Mouse (Mus musculus): ENCODE measurements around the gene Gucy2g.
"Not testable (repeated sequence)": the region's sequence is repeated elsewhere in the genome, so short reads cannot be mapped to it uniquely, and the experiment has no call there.

Gucy2g gene

DNA sequence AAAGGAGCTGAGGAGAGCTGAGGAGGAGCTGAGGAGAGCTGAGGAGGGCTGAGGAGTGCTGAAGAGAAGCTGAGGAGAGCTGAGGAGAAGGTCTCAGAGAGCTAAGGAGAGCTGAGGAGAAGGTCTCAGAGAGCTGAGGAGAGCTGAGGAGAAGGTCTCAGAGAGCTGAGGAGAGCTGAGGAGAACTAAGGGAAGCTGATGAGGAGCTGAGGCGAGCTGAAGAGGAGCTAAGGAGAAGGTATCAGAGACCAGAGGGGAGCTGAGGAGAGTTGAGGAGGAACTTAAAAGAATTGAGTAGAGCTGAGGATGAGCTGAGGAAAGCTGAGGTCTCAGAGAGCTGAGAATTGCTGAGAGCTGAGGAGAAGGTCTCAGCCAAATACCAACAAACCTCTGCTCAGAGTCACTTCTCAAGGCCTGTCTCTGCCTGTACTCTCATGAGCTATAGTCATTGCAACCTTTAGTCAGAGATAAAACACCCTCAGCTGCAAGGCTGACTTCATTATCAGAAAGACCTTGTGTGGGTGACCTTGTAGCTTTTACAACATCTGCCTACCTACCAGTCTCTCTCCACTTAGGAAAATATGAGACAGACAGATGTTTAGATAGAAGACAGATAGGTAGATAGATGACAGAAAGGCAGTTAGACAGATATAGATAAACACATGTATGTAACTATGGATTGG is 75.7 kb downstream of the Gucy2g start:
- DNase-seq (ENCODE audit: low read depth, low spot score), result no peak

DNA sequence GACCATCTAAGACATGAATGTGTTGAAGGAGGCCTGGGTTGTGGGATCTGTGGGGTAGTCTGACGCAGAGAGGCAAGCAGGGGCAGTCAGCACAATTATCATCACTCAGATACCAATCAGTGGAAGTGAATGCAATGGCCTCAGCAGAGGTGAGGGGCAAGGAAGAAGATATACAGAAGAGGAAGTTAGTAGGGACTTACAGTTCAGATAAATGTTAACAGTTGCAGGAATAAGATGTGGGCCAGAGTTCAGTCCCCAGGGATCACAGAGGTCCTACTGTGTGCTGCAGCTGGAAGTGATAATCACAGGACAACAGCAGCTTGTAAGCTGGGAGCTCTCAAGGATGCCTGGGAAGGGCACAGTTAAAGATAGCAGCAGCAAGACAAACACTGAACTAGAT is 76.9 kb downstream of the Gucy2g start:
- DNase-seq (ENCODE audit: low read depth, low spot score), result no peak

GRCm38 (mm10) chr19:55162271-55162670 is 78.8 kb downstream of the Gucy2g start:
- DNase-seq (ENCODE audit: low read depth, low spot score), result no peak

- DNase-seq (ENCODE audit: low read depth, low spot score), result no peak
Observed at GRCm38 (mm10) chr19:55159826-55160225, 81.2 kb downstream of the Gucy2g start.

- no peak for DNase-seq (ENCODE audit: low read depth, low spot score)
Observed at GRCm38 (mm10) chr19:55158606-55159005, 82.4 kb downstream of the Gucy2g start.

DNA sequence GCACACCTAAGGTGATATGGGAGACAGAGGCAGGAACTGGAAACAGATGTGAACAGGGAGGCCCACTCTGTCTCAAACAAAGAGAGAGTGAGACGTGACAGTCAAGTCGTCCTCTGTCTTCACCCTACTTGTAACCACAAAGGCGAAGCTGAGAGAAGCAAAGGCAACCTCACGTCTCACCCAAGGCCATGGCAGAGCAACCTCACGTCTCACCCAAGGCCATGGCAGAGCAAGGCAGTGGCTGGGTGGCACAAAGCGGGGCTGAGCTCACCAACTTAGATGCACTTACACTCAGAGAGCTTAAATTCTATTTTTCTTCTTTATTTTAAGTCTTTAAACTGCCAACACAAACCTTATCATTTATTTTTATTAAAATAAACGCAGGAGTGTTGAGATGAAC is 84.0 kb downstream of the Gucy2g start:
- no peak for DNase-seq (ENCODE audit: low read depth, low spot score)

DNA sequence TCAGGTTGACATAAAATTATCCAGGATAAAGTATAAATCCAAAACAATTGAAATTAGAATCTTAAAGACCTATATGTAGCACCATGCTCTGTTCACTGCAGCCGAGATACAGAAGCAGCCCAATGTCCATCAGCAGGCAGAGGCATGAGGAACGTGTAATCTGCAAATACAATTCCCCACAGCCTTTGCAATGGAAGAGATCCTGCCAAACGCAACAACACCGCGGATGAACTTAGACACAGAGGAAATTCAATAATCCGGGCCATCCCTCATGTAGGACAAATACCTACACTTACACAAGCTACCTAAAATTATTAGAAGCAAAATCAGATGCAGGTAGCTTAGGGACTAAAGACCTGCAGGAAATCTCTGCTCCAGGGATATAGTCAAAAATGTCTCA is 88.1 kb downstream of the Gucy2g start:
- no peak for DNase-seq (ENCODE audit: low read depth, low spot score)

DNA sequence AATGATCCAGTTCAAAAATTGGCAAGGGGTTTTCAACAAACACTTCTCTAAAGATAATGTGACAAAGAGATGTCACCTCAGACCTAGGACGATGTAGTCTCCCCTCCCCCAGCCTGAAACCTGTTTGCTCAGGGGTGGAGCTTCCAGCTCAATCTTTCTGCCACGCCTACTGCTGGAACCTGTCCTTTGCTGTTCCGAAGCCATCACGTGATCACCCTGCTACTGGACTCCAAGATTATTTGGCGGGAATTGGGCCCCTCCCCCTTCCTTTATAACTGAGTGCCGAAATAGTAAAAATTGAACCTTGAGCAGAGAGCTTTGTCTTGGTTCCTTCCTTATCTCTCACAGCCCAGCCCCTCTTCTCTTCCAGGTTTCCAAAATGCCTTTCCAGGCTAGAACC is 88.8 kb downstream of the Gucy2g start:
- not testable (repeated sequence) for DNase-seq (ENCODE audit: low read depth, low spot score)

DNA sequence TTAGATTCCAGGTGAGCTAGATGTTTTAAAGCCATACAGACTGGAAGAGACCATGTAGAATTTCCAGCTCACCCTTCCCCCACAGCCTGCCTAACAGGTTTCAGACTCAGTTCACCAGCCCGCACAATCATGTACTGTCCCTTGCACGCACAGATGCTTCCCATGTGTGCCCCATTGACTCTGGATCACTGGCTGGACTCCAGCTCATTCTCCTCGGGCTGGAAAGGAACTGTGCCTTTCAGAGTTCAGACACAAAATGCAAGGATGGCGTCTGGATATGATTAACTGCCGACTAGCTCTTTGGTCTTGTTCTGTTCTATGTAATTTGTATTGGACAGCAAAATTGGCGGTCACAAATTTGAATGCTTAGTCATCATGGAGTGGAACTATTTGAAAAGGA is 91.4 kb downstream of the Gucy2g start:
- peak; percentile 49 for DNase-seq (ENCODE audit: low read depth, low spot score)

DNA sequence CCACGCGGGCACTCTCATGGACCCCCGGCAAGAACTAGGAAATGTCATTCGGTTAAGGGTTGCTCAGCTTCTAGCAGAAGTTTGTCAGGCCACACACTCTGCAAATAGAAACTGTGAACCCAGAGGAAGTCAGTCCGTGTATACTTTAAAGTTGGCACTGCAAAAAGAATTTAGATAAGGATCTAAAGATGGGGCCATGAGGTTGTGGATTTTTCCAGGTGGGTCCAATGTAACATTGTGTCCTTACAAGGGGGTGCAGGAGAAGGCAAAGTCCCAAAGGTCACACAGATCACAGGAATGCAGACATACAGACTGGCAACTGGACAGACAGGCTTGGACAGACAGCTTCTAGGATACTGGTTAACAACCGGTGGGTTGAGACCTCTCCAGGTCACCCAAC is 92.9 kb downstream of the Gucy2g start:
- no peak for DNase-seq (ENCODE audit: low read depth, low spot score)

Data from forelimb bud, embryonic 11.5 days (tissue).